Comparison of ENCODE assay signal across 9 mouse cellular contexts in genomic region chr9:107961881-107962280, GRCm38 (mm10). TPM values are rescaled to one million over a fixed set of nuclear protein-coding genes. Genes with fewer than 3 reads are reported as not detected.
DNase-seq lines count a peak whose midpoint lies in the region; ATAC-seq and TF ChIP-seq lines count a peak whose summit lies in the region.
"Had no signal": no experiment of that assay in that cellular context is flagged by ENCODE, and none has a peak within 500 bp of the region (broad histone marks: within the 10 kb centered on the region; RNA-seq: fewer than 3 reads in every experiment).

No protein-coding gene starts in this region.

- intact Hi-C loops in heart, postnatal 36 days (cut with DNase I), result loop anchor here (5.0 kb wide), 1 partner anchor 90 kb away; the partner anchor contains the start of gene Amigo3
- intact Hi-C loops in left cerebral cortex, adult 2 months (cut with DNase I), result loop anchor here (1.0 to 5.0 kb wide), 5 partner anchors 25 to 105 kb away; partner anchors contain the start of gene Amigo3

- no peak overlapping the region for H3K4me3 ChIP-seq in ES-Bruce4 (ENCODE audit: low read depth, low read length)
- H3K4me3 ChIP-seq in left cerebral cortex, adult 2 months, result peak overlapping the region; percentile 24
- H3K4me3 ChIP-seq: myocyte had no signal

- H3K4me1 ChIP-seq in ES-Bruce4 (ENCODE audit: control insufficient read depth, insufficient read depth, low read length), result peaks cover 5% of the 10 kb centered on the region

- no peaks in the 10 kb centered on the region for H3K9me3 ChIP-seq in ES-Bruce4 (replicated peaks; ENCODE audit: control insufficient read depth, insufficient read depth, low read length, poor library complexity, severe bottlenecking)

- no peak for TF ChIP-seq EP300 in ES-Bruce4 (IDR thresholded peaks at IDR 0.05; ENCODE audit: insufficient read depth, low read depth, low read length)

- H3K36me3 ChIP-seq in ES-Bruce4 (ENCODE audit: control insufficient read depth, insufficient read depth, low read length, poor library complexity, severe bottlenecking), result no peaks in the 10 kb centered on the region

- H3K27me3 ChIP-seq in ES-Bruce4 (ENCODE audit: control insufficient read depth, insufficient read depth, low read length, poor library complexity, severe bottlenecking), result no peaks in the 10 kb centered on the region

- ATAC-seq in frontal cortex, adult (ENCODE audit: low TSS enrichment), result peak; percentile 77
- ATAC-seq in megakaryocyte, adult 5-6 weeks (ENCODE audit: poor library complexity, severe bottlenecking), result no peak

- no peak overlapping the region for H3K9ac ChIP-seq in ES-Bruce4 (ENCODE audit: low read depth, poor library complexity, severe bottlenecking)

- peak; percentile 93 for DNase-seq in heart, adult 11 months
- DNase-seq in heart, postnatal 36 days, result no peak
- peak; percentile 66 to 74 for DNase-seq in left cerebral cortex, adult 2 months (ENCODE audit: extremely low spot score in 1 of 2, low spot score in 2 of 2)
- DNase-seq in right cerebral cortex, adult 18-20 months, result peak; percentile 84
- DNase-seq in urinary bladder, postnatal 4 days (ENCODE audit: low spot score in 2 of 2), result no peak

- TF ChIP-seq POLR2A in ES-Bruce4 (IDR thresholded peaks at IDR 0.05; ENCODE audit: insufficient read depth, low read length), result no peak

- peak overlapping the region; percentile 14; the same call in 1 of the 2 replicates for H3K27ac ChIP-seq in ES-Bruce4 (ENCODE audit: insufficient read depth, low read length)
- H3K27ac ChIP-seq in left cerebral cortex, adult 2 months, result peak overlapping the region; percentile 95

- peak; percentile 52 for TF ChIP-seq CTCF in ES-Bruce4 (IDR thresholded peaks at IDR 0.05; ENCODE audit: low read depth, low read length)
- TF ChIP-seq CTCF in left cerebral cortex, adult 2 months (IDR thresholded peaks at IDR 0.05), result peak; percentile 68

RNA-seq across cellular contexts. Expression of gene Traip, which starts 11.9 kb away (rescaled TPM):
- 1 to 10 TPM; 1.0 to 1.3 TPM for total RNA-seq in heart, postnatal 36 days (2021)
- polyA plus RNA-seq in ES-Bruce4 (2011; ENCODE audit: insufficient read depth, insufficient read length, low read depth, missing spikeins), result 17.2 and 20.4 TPM in 2 replicates
- 10 to 100 TPM in 1 of 2 experiments, 1 to 10 TPM in 1; 9.5 to 10.9 TPM for total RNA-seq in left cerebral cortex, adult 2 months (2021)
- total RNA-seq in megakaryocyte, adult 5-6 weeks (2015), result 4.9 and 9.4 TPM in 2 replicates
- 12.0 and 15.8 TPM in 2 replicates for total RNA-seq in megakaryocyte, adult 5-6 weeks (2017)

RNA-seq across cellular contexts. Expression of gene Uba7, which starts 13.4 kb away (rescaled TPM):
- total RNA-seq in heart, postnatal 36 days (2021), result 10 to 100 TPM; 11.6 to 20.2 TPM
- polyA plus RNA-seq in ES-Bruce4 (2011; ENCODE audit: insufficient read depth, insufficient read length, low read depth, missing spikeins), result 0.52 and 2.1 TPM in 2 replicates
- 1 to 10 TPM; 2.6 to 3.8 TPM for total RNA-seq in left cerebral cortex, adult 2 months (2021)
- 37.5 and 44.3 TPM in 2 replicates for total RNA-seq in megakaryocyte, adult 5-6 weeks (2015)
- 35.6 and 43.2 TPM in 2 replicates for total RNA-seq in megakaryocyte, adult 5-6 weeks (2017)

RNA-seq across cellular contexts. Expression of gene Gm20661, which starts 21.0 kb away (rescaled TPM):
- under 1 TPM; 0.25 to 0.30 TPM for total RNA-seq in heart, postnatal 36 days (2021)
- polyA plus RNA-seq in ES-Bruce4 (2011; ENCODE audit: insufficient read depth, insufficient read length, low read depth, missing spikeins), result not detected in 2 replicates
- under 1 TPM; 0.28 to 0.66 TPM for total RNA-seq in left cerebral cortex, adult 2 months (2021)
- 0.18 TPM in 1 of 2 replicates, not detected in the other for total RNA-seq in megakaryocyte, adult 5-6 weeks (2015)
- total RNA-seq in megakaryocyte, adult 5-6 weeks (2017), result not detected in 2 replicates
- polyA plus RNA-seq: myocyte had no signal

RNA-seq across cellular contexts. Expression of gene Inka1, which starts 23.8 kb away (rescaled TPM):
- 10 to 100 TPM; 10.3 to 11.8 TPM for total RNA-seq in heart, postnatal 36 days (2021)
- polyA plus RNA-seq in ES-Bruce4 (2011; ENCODE audit: insufficient read depth, insufficient read length, low read depth, missing spikeins), result 1.4 and 2.6 TPM in 2 replicates
- 1 to 10 TPM; 2.8 to 4.0 TPM for total RNA-seq in left cerebral cortex, adult 2 months (2021)
- total RNA-seq in megakaryocyte, adult 5-6 weeks (2015), result 1.8 and 4.7 TPM in 2 replicates
- total RNA-seq in megakaryocyte, adult 5-6 weeks (2017), result 2.6 and 3.2 TPM in 2 replicates

RNA-seq across cellular contexts. Expression of gene Camkv, which starts 26.4 kb away (rescaled TPM):
- not detected for total RNA-seq in heart, postnatal 36 days (2021)
- polyA plus RNA-seq in ES-Bruce4 (2011; ENCODE audit: insufficient read depth, insufficient read length, low read depth, missing spikeins), result 4.0 and 5.6 TPM in 2 replicates
- total RNA-seq in left cerebral cortex, adult 2 months (2021), result 100 to 1,000 TPM; 330 to 356 TPM
- total RNA-seq in megakaryocyte, adult 5-6 weeks (2015), result not detected in 2 replicates
- 0.04 TPM in 1 of 2 replicates, not detected in the other for total RNA-seq in megakaryocyte, adult 5-6 weeks (2017)

Comparison
In these comparisons a context has a peak if more than half of its experiments do, and no peak if none do; other contexts are left out.
1. DNase-seq: peak in heart, adult 11 months (single experiment), left cerebral cortex, adult 2 months (2 of 2) and right cerebral cortex, adult 18-20 months (single experiment); none in heart, postnatal 36 days (0 of 2) and urinary bladder, postnatal 4 days (0 of 2).